Mouse (Mus musculus): ENCODE measurements around the gene Prcd.

DNA sequence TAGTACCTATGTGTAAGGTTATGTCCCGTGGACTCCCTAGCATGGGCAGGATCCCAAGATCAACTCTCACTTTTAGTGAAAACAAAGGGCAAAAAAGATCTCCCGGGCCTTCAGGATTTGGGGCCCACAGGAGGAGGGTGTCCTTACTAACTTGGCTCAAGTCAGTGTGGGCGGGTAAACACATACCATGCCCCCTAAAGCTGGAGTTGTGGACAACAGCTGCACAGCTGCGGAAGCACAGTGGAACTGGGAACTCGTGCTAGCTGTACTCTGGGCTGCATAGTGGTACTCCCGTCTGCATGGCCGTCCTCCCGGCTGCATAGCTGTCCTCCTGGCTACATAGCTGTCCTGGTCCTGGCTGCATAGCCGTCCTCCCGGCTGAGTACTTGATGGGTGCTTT, 4.9 kb downstream of the Prcd start:
- no peak for TF ChIP-seq ZNF384 (IDR thresholded peaks at IDR 0.05; ENCODE audit: low read depth, low read length)
- TF ChIP-seq POLR2AphosphoS2 (IDR thresholded peaks at IDR 0.05; ENCODE audit: low read depth, low read length): no peak
